Mouse (Mus musculus): ENCODE measurements around the gene Trio.

DNA sequence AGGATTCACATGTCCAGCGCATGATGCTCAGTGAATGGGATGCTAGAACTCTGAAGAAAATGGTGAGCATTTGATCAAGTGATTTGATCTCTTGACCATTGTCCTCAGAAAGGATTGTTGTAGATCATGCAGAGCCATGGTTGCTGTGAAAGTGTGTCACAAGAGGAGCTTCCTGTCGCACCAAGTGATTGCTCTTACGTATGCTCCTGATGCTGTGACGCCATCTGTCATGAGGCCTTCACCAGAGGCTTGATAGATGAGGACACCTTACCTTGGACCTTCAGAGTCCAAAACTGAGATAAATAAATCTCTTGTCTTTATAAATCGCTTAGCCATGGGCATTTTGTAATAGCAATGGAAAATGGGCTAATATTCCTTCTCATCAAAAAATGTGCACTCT lies 328.0 kb downstream of the Trio start:
- TF ChIP-seq CTCF (IDR thresholded peaks at IDR 0.05; ENCODE audit: low read depth), result no peak
- TF ChIP-seq EP300 (IDR thresholded peaks at IDR 0.05; ENCODE audit: low read depth), result no peak

Measured in liver, postnatal 0 days (tissue).